Mouse (Mus musculus) gonadal fat pad, adult 2 months (tissue): ENCODE results near the gene Ing1. TPM values are rescaled to one million over a fixed set of nuclear protein-coding genes. Genes with fewer than 3 reads are reported as not detected.
A peak's percentile ranks its signal among the peaks of the same experiment; 100 is the strongest.
"Not testable (repeated sequence)": the region's sequence is repeated elsewhere in the genome, so short reads cannot be mapped to it uniquely, and the experiment has no call there.

Experiments used
- DNase-seq: peaks from one replicate; pipeline ENCODE4 v3.0.0-alpha.2; 2012; ENCODE audit warnings: low read depth
- polyA plus RNA-seq: library from polyadenylated mRNA; depleted of rRNA; stranded (reverse); fragments of >200 nt; gene quantifications from 2 replicates; pipeline ENCODE4 v1.2.3, GENCODE M21; 2012

Gene Ing1
- polyA plus RNA-seq, 1 experiment, result 16.2 TPM

GRCm38 (mm10) chr8:11550281-11550948 lies 5.0 kb upstream of the Ing1 start, which contains the start of gene Cars2:
Cars2 (minus strand) TSS chr8:11550783.
- no peak for DNase-seq

DNA sequence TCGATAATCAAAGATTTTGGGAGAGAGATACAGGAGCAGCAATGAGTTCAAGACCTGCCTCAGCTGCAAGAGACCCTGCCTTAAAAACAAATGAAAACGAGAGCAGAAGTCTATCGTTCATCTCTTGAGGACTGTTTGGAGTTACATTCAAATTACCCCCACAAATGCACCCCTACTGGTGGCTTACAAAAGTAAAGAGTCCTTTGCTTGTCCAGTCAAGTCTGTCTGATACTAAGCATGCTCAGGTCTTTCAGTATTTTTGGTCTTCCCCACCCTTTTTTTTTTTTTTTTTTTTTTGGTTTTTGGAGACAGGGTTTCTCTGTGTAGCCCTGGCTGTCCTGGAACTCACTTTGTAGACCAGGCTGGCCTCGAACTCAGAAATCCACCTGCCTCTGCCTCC lies 3.9 kb upstream of the Ing1 start:
- DNase-seq, result not testable (repeated sequence)

DNA sequence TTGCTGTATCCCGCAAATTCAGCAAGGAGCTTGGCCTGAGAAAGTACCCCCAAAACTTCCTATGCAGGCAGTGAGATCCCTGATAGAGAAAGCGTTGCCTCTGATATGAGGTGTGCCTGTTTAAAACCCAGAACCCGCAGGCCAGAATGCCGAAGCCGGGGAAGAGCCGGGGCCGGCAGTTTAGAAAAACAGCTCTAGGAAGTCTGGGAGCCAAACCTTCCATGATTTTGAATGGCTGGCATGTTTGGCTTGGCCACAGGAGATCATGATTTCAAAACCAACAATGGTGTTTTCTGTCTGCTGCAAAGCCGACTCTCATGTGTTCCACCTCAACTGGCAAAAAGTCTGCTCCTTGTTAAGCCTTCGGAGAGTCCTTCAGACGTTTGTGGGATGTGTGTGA lies 3.0 kb upstream of the Ing1 start:
- no peak for DNase-seq

GRCm38 (mm10) chr8:11555720-11556591 lies 585 bp downstream of the Ing1 start:
- DNase-seq, result peak; percentile 79

DNA sequence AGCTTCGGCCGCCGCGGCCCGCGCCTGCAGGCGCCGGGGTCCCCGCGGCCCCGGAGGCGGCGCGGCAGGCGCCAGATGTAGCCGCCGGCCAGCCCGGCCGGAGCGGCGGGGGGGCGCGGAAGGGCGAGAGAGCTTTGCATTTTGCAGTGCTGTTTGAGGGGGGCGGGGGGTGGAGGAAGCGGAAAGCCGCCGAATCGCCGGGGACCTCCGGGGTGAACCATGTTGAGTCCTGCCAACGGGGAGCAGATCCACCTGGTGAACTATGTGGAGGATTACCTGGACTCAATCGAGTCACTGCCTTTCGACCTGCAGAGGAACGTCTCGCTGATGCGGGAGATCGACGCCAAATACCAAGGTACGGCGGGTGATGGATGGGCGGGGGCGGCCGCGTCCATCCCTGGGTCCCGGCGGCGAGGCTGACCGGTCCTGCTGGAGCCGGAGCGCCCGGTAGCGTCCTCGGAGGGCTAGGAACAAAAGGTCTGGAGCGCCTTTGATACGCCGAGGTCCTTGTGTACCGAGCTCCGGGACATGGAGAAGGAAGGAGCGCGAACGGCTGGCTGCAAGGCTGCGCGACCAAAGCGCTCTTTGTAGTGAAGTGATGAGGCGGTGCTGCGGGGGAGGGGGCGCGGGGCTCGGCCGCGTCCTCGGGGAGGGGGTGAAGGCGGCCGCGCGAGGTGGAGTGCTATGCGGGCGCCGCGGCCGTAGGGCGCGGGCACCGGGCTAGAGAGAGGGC lies 1.5 kb downstream of the Ing1 start:
- no peak for DNase-seq

DNA sequence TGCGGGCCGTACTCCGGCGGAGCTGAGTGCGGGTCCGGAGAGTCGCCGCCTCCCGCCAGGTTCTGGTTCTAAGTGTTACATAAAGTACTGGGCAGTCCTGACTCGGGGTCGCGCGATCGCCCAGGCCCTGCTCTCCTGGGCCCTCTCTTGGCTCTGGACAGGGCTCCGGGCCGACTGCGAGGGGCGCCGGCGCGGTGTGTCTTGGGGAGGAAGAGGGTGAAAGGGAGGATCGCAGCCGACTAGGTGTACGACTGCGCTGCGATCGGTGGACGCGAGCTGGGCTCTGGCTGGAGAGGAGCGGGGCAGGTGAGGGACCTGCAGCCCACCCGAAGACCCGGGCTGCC lies 2.0 kb downstream of the Ing1 start:
- no peak for DNase-seq

- DNase-seq, result peak; percentile 86
Observed at GRCm38 (mm10) chr8:11557768-11558629, 2.6 kb downstream of the Ing1 start.

- no peak for DNase-seq
Observed at GRCm38 (mm10) chr8:11559511-11559910, 4.1 kb downstream of the Ing1 start.

DNA sequence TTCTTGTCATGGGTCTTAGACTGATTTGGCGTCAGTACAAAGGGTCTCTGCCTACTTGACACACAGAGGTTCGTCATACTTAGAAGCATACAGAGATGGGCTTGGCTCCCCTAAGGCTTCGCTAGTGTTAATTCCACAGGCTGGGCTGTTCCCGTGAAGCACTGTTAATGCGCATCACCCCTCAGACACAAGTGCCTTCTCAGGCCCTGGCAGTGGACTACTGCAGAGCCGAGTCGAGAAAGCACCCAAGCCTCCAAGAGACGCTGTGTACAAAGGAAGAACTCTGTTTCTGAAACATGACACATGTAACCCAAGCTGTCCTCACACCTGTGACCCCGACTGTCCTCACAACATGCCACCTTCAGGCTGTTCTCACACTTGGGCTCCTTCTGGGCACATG lies 4.8 kb downstream of the Ing1 start:
- no peak for DNase-seq

GRCm38 (mm10) chr8:11564236-11564635 lies 8.9 kb downstream of the Ing1 start:
- DNase-seq, result no peak

GRCm38 (mm10) chr8:11564721-11565120 lies 9.3 kb downstream of the Ing1 start:
- DNase-seq, result no peak

GRCm38 (mm10) chr8:11568193-11568592 lies 12.8 kb downstream of the Ing1 start:
- DNase-seq, result not testable (repeated sequence)

DNA sequence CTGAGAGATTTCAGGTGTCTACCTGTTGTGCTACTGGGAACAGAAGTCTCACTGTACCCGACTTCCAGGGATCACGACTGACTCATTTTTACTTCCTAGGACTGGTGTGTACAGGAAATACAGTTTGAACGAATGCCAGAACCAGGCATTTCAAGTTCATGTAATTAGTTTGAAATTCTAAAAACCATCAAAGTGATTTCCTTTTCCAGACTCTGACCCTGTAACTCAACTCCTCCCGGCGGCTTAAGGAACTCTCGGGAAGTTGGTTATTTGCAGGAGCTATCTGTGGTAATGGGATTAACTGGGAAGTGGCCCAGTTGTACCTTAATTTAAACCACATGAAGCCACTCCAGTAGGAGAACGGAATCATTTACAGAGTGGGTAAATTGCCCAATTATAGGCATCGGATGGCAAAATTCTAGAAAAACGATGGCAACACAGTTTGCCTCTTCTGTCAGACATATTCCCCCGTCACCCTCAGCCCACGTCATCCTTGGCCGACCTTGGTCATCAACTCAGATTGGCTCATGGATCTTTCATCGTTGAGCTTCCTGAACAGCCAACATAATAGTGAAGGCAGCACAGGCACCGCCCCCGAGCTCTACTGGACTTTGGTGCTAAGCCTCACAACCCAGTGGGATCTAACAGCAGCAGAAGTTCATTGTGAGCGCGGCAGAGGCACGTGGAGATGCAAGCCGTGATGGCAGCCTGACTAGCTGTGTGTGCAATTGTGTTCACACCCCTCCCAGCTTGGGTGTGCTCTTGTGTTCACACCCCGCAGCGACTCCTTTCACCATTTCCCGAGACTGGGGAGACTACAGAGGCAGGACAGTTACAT lies 14.1 kb downstream of the Ing1 start:
- DNase-seq, result no peak

DNA sequence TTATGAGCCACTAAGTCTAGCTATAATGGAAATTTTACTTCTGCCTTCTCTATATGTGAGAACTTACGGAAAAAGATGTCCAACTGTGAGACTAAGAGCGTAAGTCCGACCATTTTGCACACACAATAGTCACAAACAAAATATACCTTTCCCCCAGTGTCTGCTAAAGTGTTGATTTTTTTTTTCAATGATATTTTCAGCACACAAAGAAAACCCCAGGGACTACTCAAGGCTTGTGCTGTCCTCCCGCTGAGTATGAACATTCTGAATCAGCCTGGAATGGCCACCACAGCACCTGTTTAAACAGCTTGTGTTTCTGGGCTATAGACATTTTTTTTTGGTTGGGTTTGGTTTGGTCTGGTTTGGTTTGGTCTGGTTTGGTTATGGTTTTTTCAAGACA lies 15.4 kb downstream of the Ing1 start:
- no peak for DNase-seq

GRCm38 (mm10) chr8:11571950-11572349 lies 16.6 kb downstream of the Ing1 start:
- DNase-seq, result no peak

DNA sequence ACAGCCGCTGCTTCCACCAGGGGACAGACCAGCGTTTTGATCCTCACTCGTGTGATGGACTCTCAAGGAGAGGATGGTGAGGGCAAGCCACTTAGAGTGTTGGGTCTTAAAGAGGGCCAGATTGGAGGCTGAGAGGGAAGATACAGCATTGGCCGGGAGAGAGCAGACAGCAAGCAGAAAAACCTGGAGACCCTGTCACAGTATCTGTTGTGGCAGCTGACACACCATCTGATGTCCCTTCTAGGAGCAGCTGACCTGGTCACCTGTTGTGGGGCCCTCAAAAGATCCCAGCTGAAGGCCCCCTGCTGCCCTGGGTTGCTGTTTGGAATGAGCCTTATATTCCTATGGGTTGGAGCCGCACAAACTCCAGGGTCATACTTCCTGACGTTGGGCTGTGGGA lies 17.1 kb downstream of the Ing1 start:
- DNase-seq, result no peak

- DNase-seq, result no peak
Observed at GRCm38 (mm10) chr8:11574911-11575603, 19.7 kb downstream of the Ing1 start.

DNA sequence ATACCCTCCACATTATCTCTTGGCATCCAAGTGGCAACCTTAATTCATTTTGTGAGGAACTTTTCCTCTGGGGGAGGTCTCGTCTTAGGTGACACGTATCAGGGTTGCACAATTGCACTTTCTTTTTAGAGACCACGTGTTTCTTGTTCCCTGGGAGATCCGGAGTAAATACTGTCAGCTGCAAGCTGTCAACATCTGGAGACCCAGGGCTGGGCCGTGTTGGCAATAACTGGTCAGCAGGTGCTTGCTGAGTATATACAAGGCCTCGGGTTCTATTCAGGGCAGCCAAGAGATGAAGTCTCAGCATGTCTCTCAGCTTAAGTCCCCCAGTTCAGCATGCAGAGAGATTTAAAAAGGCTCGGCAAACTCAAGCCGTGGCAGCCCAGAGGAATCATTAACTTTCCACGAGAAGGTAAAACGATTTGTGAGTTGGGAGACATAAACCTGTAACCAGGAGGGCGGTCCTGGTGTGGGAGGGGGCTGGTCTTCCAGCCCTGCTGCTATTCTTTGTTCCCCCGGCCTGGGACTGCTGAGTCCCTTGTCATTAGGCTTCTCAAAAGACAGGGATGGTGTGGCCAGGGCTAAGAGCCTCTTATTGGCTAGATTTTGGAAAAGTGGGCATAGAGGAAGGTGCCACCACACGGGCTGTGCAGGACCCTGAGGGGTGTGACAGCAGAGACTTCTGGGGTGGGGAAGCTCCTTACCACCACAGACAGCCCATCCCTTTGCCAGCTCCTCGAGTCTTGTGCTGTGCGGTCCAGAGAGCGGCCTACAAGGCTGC lies 20.4 kb downstream of the Ing1 start:
- DNase-seq, result no peak
